Mouse (Mus musculus) lung, embryonic 15.5 days (tissue): ENCODE measurements around the gene Zfp512b. TPM values are rescaled to one million over a fixed set of nuclear protein-coding genes. Genes with fewer than 3 reads are reported as not detected.

ENCODE experiments used
- ATAC-seq: fragments of 200-750 bp; cut with Nextera tagmentation; 2 replicates; pipeline ENCODE4 v1.8.0; 2017; ENCODE audit warnings: moderate number of reproducible peaks, borderline replicate concordance; ENCODE audit not compliant: low FRiP score, low TSS enrichment; ENCODE audit errors: extremely low read depth
- H3K27ac ChIP-seq: fragments of 300-500 bp; sonication (generic); 2 replicates; pipeline ENCODE4 v1.5.1; 2015; ENCODE audit warnings: moderate library complexity, mild to moderate bottlenecking, inconsistent platforms
- H3K27me3 ChIP-seq: fragments of 300-500 bp; sonication (generic); 2 replicates; pipeline ENCODE4 v1.6.1; 2015; ENCODE audit warnings: inconsistent platforms
- H3K36me3 ChIP-seq: fragments of 300-500 bp; sonication (generic); 2 replicates; pipeline ENCODE4 v1.6.1; 2015; ENCODE audit warnings: inconsistent platforms
- H3K4me1 ChIP-seq: fragments of 300-500 bp; sonication (generic); 2 replicates; pipeline ENCODE4 v1.6.1; 2015; ENCODE audit warnings: inconsistent platforms
- H3K4me2 ChIP-seq: fragments of 300-500 bp; sonication (generic); 2 replicates; pipeline ENCODE4 v1.6.1; 2015; ENCODE audit warnings: inconsistent platforms, mild to moderate bottlenecking, moderate library complexity
- H3K4me3 ChIP-seq: fragments of 300-500 bp; sonication (generic); 2 replicates; pipeline ENCODE4 v1.5.1; 2015; ENCODE audit warnings: mild to moderate bottlenecking, inconsistent platforms
- H3K9ac ChIP-seq: fragments of 300-500 bp; sonication (generic); 2 replicates; pipeline ENCODE4 v1.6.1; 2015; ENCODE audit warnings: inconsistent platforms
- H3K9me3 ChIP-seq: fragments of 300-500 bp; sonication (generic); 2 replicates; pipeline ENCODE4 v1.6.1; 2016; ENCODE audit warnings: inconsistent platforms
- WGBS: fragments of 180-500 bp; shearing (Covaris S2); methylation state at CpG from one replicate; pipeline ENCODE4 v1.1.7; 2015; 5-methylcytosine and 5-hydroxymethylcytosine counted together
- polyA plus RNA-seq: library from polyadenylated mRNA; unstranded; fragments of >200 nt; fragmentation: Nextera tagmentation; extraction: Ambion mirVana; gene quantifications from 2 replicates; pipeline ENCODE4 v1.2.1, GENCODE M21; 2015

The Zfp512b gene
- polyA plus RNA-seq, 1 experiment from 2014 or later = 52.3 TPM

DNA sequence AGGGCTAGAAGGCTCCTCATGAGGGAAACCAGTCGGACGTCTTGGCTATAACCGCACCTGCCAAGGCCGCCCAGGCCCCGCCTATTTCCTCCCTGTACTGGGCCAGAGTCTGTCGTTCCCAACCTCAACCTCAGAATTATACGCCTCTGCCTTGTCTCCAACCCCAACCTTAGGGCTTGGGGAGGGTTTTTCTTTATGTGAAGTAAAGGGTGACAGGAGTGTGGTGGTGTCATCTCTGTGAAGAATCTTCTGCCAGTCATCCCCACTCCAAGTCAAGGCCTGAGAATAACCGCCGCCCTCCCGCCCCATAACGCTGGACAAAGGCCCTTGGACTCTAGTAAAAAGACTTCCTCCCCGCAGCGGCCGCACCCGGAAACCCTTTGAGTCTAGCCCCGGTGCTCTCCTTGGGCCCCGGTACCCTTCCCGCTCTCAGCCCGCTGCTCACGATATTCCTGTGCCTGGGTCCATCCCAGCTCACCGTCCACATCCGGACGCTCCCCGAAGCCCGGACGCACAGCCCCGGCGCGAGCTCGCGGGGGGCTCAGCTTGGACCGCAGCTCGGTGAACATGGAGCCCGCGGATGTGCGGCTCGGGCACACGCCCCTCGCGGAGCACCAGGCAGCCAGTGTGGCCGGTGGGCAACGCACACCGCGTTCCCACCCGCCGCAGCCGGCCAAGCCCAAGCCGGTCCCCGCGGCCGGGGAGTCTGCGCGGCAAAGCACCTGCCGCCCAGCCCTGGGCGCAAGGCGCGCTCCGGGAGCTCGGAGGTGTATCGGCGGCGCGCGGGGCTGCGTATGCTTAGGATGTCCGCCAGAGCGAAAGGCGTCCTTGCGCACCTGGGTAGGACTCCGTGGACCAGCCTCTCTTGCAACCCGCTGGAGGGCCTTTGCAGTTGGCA lies 6.1 kb upstream of the Zfp512b start, which contains the start of gene Samd10:
Gene Samd10, minus strand, starts transcription at position 759 of the 898 bp plus-strand sequence.
- peak within 1 kb of the TSS; percentile 97 for H3K4me3 ChIP-seq
- peak; percentile 9; the same call in 1 of the 2 replicates for ATAC-seq
- peak within 1 kb of the TSS; percentile 55 for H3K9ac ChIP-seq
- H3K4me1 ChIP-seq = peaks cover 21% of the 10 kb centered on the region
- H3K9me3 ChIP-seq = no peaks in the 10 kb centered on the region
- H3K27ac ChIP-seq = peak within 1 kb of the TSS; percentile 91
- H3K36me3 ChIP-seq = no peaks in the 10 kb centered on the region
- peak within 1 kb of the TSS; percentile 83 for H3K4me2 ChIP-seq
- H3K27me3 ChIP-seq = peaks cover 21% of the 10 kb centered on the region; the same call in 1 of the 2 replicates
- WGBS = 2% methylated on average over 71 of the region's 71 CpGs

DNA sequence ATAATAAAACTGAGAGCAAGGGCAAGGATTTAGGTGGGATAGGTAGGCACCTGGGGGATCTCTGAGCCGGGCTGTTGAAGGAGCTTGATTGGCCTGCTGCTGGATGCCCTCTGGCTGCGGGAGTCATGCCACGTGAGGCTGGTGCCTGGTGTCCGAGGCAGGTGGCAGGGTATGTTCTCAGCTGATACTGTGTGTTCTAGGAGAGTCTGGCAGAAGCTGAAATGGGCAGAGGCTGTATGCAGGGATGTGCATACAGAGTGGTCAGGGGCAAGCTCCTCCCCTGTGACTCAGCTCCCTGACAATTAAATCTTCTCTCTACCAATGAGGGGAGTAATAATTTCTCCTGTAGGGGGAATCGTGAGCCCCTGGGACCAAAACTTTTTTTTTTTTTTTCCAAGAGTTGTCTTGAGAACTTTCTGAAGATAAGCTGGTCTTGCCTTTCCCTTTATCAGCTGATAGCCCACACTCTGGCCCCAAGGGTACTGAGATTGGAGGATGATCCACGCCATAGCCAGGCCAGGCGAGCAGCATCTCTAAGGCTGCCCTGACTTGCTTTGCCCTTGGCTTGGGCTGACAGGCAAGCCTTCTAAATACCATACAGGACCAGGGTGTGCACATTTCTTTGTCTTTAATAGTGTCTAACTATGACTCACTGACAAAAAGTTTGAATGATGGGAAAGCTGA lies 4.9 kb upstream of the Zfp512b start:
- peaks cover 21% of the 10 kb centered on the region; the same call in 1 of the 2 replicates for H3K27me3 ChIP-seq
- no peaks in the 10 kb centered on the region for H3K36me3 ChIP-seq
- ATAC-seq = no peak
- peak overlapping the region; percentile 60; the same call in 1 of the 2 replicates for H3K4me3 ChIP-seq
- WGBS = 69% methylated on average over 7 of the region's 7 CpGs
- H3K4me1 ChIP-seq = peaks cover 15% of the 10 kb centered on the region
- H3K9ac ChIP-seq = no peak overlapping the region
- peak overlapping the region; percentile 83; the same call in 1 of the 2 replicates for H3K4me2 ChIP-seq
- peak overlapping the region; percentile 91; the same call in 1 of the 2 replicates for H3K27ac ChIP-seq
- no peaks in the 10 kb centered on the region for H3K9me3 ChIP-seq

DNA sequence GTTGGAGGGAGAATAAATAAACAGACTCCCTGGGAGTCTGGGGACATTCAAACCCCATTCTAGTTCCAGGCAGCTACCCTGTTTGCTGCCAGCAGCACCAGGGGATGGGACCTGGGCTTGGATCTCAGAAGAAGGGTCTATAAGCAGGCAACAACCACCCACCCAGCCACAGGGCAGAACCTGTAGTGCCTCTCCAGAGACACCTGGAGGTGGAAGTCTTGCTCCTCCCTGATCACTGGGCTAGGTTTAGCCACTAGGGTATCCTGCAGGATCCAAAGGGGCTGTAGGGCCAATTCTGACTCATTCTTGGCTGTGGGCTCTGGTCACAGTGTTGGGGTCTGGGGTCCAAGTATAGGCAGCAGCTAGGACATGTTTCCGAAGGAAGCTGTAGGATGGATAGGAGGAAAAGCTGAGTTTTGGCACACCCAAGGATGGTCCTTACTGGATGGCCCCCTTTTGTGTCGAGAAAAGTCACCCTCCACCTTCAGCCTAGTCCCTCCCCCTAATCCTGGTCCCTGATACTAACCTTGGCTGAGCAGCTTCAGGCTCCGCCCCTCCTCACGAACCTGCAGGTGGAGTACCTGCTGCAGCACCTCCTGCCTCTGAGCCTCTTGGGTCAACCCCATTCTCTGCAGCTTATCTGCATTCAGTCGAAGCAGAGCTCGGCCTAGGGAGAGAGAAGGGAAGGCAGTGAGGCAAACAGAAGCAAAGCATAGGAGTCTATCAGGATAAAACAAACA lies 3.8 kb upstream of the Zfp512b start:
- 36% methylated on average over 6 of the region's 6 CpGs for WGBS
- H3K4me1 ChIP-seq = peaks cover 9% of the 10 kb centered on the region
- no peak overlapping the region for H3K9ac ChIP-seq
- no peak for ATAC-seq
- H3K27ac ChIP-seq = no peak overlapping the region
- H3K27me3 ChIP-seq = peaks cover 21% of the 10 kb centered on the region; the same call in 1 of the 2 replicates
- H3K4me2 ChIP-seq = no peak overlapping the region
- no peak overlapping the region for H3K4me3 ChIP-seq
- no peaks in the 10 kb centered on the region for H3K36me3 ChIP-seq
- no peaks in the 10 kb centered on the region for H3K9me3 ChIP-seq

- ATAC-seq = no peak
- no peak overlapping the region for H3K9ac ChIP-seq
- no peak overlapping the region for H3K4me3 ChIP-seq
- no peaks in the 10 kb centered on the region for H3K9me3 ChIP-seq
- H3K27ac ChIP-seq = no peak overlapping the region
- H3K4me2 ChIP-seq = no peak overlapping the region
- WGBS = 61% methylated on average over 4 of the region's 4 CpGs
- peaks cover 21% of the 10 kb centered on the region; the same call in 1 of the 2 replicates for H3K27me3 ChIP-seq
- H3K4me1 ChIP-seq = peaks cover 11% of the 10 kb centered on the region
- peaks cover 6% of the 10 kb centered on the region; the same call in 1 of the 2 replicates for H3K36me3 ChIP-seq
These were observed 2.5 kb upstream of the Zfp512b start for GRCm38 (mm10) chr2:181594946-181595696.

- H3K4me1 ChIP-seq = peaks cover 11% of the 10 kb centered on the region
- H3K9ac ChIP-seq = no peak overlapping the region
- peaks cover 17% of the 10 kb centered on the region; the same call in 1 of the 2 replicates for H3K27me3 ChIP-seq
- no peaks in the 10 kb centered on the region for H3K9me3 ChIP-seq
- no peak overlapping the region for H3K27ac ChIP-seq
- peaks cover 18% of the 10 kb centered on the region for H3K36me3 ChIP-seq
- no peak overlapping the region for H3K4me2 ChIP-seq
- no peak for ATAC-seq
- H3K4me3 ChIP-seq = no peak overlapping the region
These were observed 1.3 kb upstream of the Zfp512b start for GRCm38 (mm10) chr2:181593937-181594336.

DNA sequence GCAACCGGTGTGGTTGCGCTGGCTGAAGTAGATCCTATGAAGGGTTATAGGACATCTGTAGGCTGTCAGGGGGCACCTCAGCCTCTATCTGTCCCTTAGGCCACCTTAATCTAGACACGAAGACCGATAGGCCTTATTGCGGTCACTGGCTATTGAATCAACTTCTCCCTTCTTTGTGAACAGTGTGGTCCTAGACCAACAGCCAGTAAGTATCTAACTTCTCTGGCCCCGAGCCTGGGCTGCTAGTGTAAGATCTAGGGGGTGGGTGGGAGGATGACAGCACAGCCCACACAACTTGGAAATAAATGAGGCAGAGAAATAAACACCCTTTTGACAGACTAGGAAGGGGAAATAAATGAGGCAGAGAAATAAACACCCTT lies 429 bp upstream of the Zfp512b start:
- no peaks in the 10 kb centered on the region for H3K9me3 ChIP-seq
- under 1% methylated on average over 6 of the region's 6 CpGs for WGBS
- peaks cover 11% of the 10 kb centered on the region for H3K4me1 ChIP-seq
- H3K4me2 ChIP-seq = peak overlapping the region; percentile 67
- H3K9ac ChIP-seq = peak overlapping the region; percentile 95
- H3K36me3 ChIP-seq = peaks cover 27% of the 10 kb centered on the region
- H3K27me3 ChIP-seq = peaks cover 8% of the 10 kb centered on the region; the same call in 1 of the 2 replicates
- ATAC-seq = peak; percentile 44; the same call in 1 of the 2 replicates
- H3K27ac ChIP-seq = peak overlapping the region; percentile 84
- H3K4me3 ChIP-seq = peak overlapping the region; percentile 82

DNA sequence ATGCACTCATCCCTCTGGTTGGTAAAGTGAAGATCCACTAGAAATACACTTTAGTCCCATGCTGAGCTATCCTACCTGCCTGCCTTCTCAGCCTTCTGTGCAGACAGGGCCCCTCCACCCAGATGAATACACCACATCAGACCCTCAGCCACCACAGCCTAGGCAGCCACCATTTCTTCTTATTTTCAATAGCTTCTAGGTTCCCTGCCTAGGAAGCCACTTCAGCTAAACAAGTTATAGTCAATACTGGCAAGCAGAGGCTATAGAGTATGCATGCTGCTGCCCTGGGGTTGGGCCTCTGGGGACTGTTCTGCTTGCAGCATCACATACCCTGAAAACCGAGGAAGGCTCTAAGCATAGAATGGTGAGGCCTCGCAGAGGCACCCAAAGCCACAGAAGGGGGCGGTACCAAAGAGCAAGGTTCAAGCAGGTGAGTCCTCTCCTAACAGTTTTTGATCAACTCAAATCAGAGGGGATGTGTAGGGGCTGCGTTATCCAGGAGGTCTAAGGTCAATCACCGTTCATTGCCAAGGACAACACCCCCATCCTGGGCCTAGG lies 996 bp downstream of the Zfp512b start, which contains the start of gene Prpf6:
Gene Prpf6, plus strand, starts transcription at position 341 of the 558 bp plus-strand sequence.
- Histone ChIP-seq H3K27me3 (no peaks in the 10 kb centered on the region), H3K4me3 (peak within 1 kb of the TSS; percentile 82), H3K9ac (peak within 1 kb of the TSS; percentile 95), H3K4me2 (peak within 1 kb of the TSS; percentile 67), H3K9me3 (no peaks in the 10 kb centered on the region), H3K27ac (peak within 1 kb of the TSS; percentile 84), H3K36me3 (peaks cover 40% of the 10 kb centered on the region), H3K4me1 (peaks cover 11% of the 10 kb centered on the region)
- no peak; the same call in 1 of the 2 replicates for ATAC-seq
- WGBS = 11% methylated on average over 5 of the region's 5 CpGs

DNA sequence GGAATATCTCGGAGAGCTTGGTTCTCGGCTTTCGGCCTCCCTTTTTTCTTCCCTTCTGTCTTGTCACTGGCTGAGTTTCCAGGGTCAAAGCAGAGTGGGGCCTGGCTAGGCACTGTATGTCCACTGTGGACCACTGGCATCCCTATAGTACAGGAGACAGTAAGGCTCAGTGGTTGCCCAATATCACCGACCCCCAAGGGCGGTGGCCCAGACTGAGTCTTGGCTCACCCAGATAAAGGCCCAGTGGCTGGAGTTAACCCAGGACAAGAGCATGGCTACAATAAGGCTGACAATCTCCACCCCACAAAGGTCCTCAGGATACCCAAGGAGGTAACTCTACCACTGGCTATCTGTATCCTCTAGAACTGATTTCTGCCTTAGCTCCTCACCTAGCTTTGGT lies 2.1 kb downstream of the Zfp512b start:
- H3K27ac ChIP-seq = no peak overlapping the region
- no peak overlapping the region for H3K4me2 ChIP-seq
- H3K9me3 ChIP-seq = no peaks in the 10 kb centered on the region
- H3K4me3 ChIP-seq = no peak overlapping the region
- 96% methylated on average over 5 of the region's 5 CpGs for WGBS
- peaks cover 51% of the 10 kb centered on the region for H3K36me3 ChIP-seq
- no peak overlapping the region for H3K9ac ChIP-seq
- H3K27me3 ChIP-seq = no peaks in the 10 kb centered on the region
- ATAC-seq = no peak
- H3K4me1 ChIP-seq = peaks cover 11% of the 10 kb centered on the region

DNA sequence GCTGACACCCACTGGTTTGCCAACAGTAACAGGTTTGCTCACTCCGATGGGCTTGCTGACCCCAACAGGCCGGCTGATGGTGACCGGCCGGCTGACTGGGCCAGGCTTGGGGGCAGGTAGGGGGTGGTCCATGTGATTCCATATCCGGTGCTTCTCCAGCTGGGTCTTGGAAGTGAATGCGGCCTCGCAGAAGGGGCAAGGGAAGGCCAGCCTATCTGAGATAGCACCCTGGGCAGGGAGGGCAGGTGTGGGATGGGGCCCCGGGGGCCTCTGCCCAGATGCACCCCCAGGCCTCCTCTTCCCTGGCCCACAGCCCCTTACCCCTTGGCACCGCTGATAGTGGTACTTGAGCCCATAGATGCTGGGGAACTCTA lies 2.9 kb downstream of the Zfp512b start:
- H3K36me3 ChIP-seq = peaks cover 59% of the 10 kb centered on the region

GRCm38 (mm10) chr2:181589011-181589731 lies 3.4 kb downstream of the Zfp512b start:
- H3K4me2 ChIP-seq = no peak overlapping the region
- H3K4me3 ChIP-seq = no peak overlapping the region
- H3K9ac ChIP-seq = no peak overlapping the region
- 91% methylated on average over 10 of the region's 10 CpGs for WGBS
- H3K4me1 ChIP-seq = peaks cover 11% of the 10 kb centered on the region
- no peak for ATAC-seq
- H3K9me3 ChIP-seq = no peaks in the 10 kb centered on the region
- no peak overlapping the region for H3K27ac ChIP-seq
- H3K27me3 ChIP-seq = no peaks in the 10 kb centered on the region
- H3K36me3 ChIP-seq = peaks cover 64% of the 10 kb centered on the region

More for the DNA sequence above, 2.9 kb downstream of the Zfp512b start:
- Histone ChIP-seq H3K9ac (no peak overlapping the region), H3K4me1 (peaks cover 11% of the 10 kb centered on the region), H3K27ac (no peak overlapping the region), H3K9me3 (no peaks in the 10 kb centered on the region), H3K4me2 (no peak overlapping the region), H3K4me3 (no peak overlapping the region), H3K27me3 (no peaks in the 10 kb centered on the region)
- ATAC-seq = no peak
- WGBS = 96% methylated on average over 9 of the region's 9 CpGs
